Mouse (Mus musculus): ENCODE results near the gene Mrtfb. TPM values are rescaled to one million over a fixed set of nuclear protein-coding genes. Genes with fewer than 3 reads are reported as not detected.

Mrtfb gene
- polyA plus RNA-seq, 1 experiment from 2014 or later, result 21.8 TPM

DNA sequence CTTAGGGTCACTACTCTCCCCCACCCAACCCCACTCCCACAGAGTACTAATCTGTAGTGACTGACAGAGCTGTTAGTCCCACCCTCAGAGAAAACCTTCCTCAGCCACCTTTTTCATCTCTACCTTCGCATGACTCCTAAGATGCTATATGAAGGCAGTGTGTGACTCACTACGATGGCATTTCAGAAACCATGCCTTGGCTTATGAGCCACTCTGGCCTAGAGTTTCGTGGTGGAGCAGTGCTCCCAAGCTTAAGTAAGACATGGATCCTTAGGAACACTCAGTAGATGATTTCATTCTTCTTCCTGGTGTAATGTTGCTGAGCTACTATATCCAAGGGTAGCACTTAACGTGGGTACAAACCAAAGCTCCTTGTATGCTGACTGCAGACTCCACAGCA, 94.4 kb downstream of the Mrtfb start:
- 0 out of 2 replicates have a peak, but pooled peaks cover 2% of the 10 kb centered on the region for H3K4me1 ChIP-seq (ENCODE audit: insufficient read depth, low read depth, low read length)
- no peak overlapping the region for H3K27ac ChIP-seq (ENCODE audit: low read length)
- no peaks in the 10 kb centered on the region for H3K9me3 ChIP-seq (ENCODE audit: low read length)
- H3K4me2 ChIP-seq (replicated peaks; ENCODE audit: low read depth, low read length), result no peak overlapping the region
- DNase-seq (ENCODE audit: low spot score) (peak; percentile 49), ATAC-seq (peak; percentile 59)
- H3K4me3 ChIP-seq (ENCODE audit: low read depth, low read length), result no peak overlapping the region
- 65% methylated on average over 4 of the region's 4 CpGs for WGBS
- TF ChIP-seq EP300 (IDR thresholded peaks at IDR 0.05), result no peak
- no peak for TF ChIP-seq CTCF (IDR thresholded peaks at IDR 0.05)
- H3K27me3 ChIP-seq (replicated peaks; ENCODE audit: insufficient read depth, low read length), result no peaks in the 10 kb centered on the region
- no peak overlapping the region for H3K9ac ChIP-seq (replicated peaks; ENCODE audit: low read depth)
- H3K36me3 ChIP-seq (ENCODE audit: insufficient read depth, low read length), result no peaks in the 10 kb centered on the region

DNA sequence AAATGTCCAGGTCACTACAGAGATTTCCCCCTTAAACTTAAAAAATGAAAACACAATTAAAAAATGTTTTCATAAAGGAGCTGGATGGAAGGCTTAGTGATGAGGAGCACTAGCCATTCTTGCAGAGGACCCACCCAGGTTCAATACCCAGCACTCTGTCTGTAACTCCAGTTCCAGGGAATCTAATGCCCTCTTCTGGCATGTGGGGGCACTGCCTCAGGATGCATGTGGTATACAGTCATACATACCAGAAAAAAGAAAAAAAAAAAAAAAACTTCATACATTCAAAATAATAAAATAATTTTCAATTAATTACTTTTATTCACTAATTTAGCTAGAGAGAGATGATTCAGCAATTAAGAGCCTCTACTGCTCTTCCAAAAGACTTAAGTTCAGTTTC, 95.0 kb downstream of the Mrtfb start:
- Histone ChIP-seq H3K36me3 (ENCODE audit: insufficient read depth, low read length) (no peaks in the 10 kb centered on the region), H3K27me3 (replicated peaks; ENCODE audit: insufficient read depth, low read length) (no peaks in the 10 kb centered on the region), H3K9ac (replicated peaks; ENCODE audit: low read depth) (no peak overlapping the region), H3K4me3 (ENCODE audit: low read depth, low read length) (no peak overlapping the region), H3K27ac (ENCODE audit: low read length) (no peak overlapping the region), H3K4me1 (ENCODE audit: insufficient read depth, low read depth, low read length) (0 out of 2 replicates have a peak, but pooled peaks cover 2% of the 10 kb centered on the region), H3K9me3 (ENCODE audit: low read length) (no peaks in the 10 kb centered on the region), H3K4me2 (replicated peaks; ENCODE audit: low read depth, low read length) (no peak overlapping the region)
- TF ChIP-seq EP300 (IDR thresholded peaks at IDR 0.05), result no peak
- peak; percentile 57 for TF ChIP-seq CTCF (IDR thresholded peaks at IDR 0.05)
- DNase-seq (ENCODE audit: low spot score) (no peak), ATAC-seq (no peak)

DNA sequence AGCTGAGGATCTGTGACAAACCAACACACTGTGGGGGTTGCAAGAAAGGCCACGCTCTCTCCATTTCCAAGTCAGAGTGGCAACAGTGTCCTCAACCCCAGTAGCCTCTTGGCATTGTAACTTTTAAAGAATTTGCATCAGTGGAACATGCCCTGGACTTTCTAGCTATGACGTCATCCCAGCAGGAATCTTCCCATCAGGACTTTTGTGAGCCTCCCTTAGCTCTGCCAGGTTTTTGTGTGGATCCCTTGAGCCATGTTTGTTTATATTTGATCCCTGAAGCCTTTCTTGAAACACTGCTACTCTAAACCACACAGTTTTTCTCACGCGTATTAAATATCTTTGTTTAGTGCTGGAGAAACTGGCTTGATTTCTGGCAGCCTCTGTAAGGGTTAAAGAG, 97.6 kb downstream of the Mrtfb start:
- Histone ChIP-seq H3K4me1 (ENCODE audit: insufficient read depth, low read depth, low read length) (peaks cover 7% of the 10 kb centered on the region; the same call in 1 of the 2 replicates), H3K9me3 (ENCODE audit: low read length) (no peaks in the 10 kb centered on the region), H3K4me2 (replicated peaks; ENCODE audit: low read depth, low read length) (no peak overlapping the region), H3K27ac (ENCODE audit: low read length) (no peak overlapping the region), H3K27me3 (replicated peaks; ENCODE audit: insufficient read depth, low read length) (no peaks in the 10 kb centered on the region), H3K9ac (replicated peaks; ENCODE audit: low read depth) (no peak overlapping the region), H3K4me3 (ENCODE audit: low read depth, low read length) (no peak overlapping the region), H3K36me3 (ENCODE audit: insufficient read depth, low read length) (no peaks in the 10 kb centered on the region)
- no peak for TF ChIP-seq CTCF (IDR thresholded peaks at IDR 0.05)
- TF ChIP-seq EP300 (IDR thresholded peaks at IDR 0.05), result no peak
- ATAC-seq (no peak), DNase-seq (ENCODE audit: low spot score) (peak; percentile 30)
- WGBS, result 39% methylated on average over 4 of the region's 4 CpGs

DNA sequence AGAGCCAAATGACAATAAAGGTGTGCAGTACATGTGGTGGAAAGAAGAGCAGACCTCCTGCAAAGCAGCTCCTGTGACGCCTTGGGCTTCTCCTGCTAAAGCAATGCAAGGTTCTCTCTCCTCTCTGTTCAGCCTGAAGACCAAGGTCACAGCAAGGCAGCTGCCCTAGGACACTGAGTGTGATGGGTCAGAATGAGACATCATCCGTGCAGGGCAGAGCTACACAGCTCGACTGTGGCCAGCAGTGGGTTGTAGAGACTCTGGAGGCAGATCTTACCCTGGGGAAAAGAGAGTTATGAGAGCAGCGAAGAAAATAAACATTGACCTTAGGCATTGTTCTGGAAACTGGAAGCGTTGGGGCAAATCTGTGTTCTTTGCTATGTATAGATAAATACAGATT, 98.2 kb downstream of the Mrtfb start:
- DNase-seq (ENCODE audit: low spot score), result no peak

DNA sequence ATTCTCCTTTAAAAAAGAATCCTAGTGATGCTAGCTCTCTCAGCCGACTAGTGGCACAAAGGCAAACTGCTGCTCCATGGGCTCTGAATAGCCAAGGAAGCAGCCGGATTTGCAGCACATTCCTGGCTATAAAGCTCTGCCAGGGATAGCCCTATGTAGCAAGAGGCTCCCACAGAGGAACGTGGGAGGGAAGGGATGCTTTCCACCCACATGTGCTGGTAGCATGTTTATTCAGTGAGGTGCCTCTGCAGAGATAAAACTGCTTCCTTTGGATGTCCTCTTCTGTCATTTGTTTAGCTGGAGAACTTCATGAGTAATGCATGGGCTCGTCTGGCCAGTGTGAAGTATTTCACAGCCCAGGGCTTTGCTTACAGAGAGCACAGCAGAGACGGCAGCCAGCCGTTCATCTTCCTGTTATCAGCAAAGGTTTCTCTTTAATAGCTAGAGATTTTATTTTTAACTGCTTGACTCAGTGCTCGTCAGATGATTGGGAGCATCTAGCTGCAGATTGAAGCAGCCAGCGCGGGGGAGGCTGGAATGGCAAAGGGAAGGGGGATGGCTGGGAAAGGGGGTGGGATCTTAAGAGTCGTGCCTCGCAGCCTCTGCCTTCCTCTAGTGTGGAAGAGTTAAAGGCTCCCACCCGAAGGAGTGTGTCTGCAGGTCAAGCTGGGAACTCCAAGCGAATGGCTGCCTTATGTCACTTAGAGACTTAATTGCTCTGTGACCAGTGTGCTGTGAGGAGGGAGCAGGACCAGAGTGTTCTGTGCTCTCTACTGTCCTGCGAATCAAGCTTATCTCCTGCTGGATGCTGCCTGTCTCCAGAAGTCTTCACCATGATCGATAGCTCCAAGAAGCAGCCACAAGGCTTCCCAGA, 101.8 kb downstream of the Mrtfb start:
- peak; percentile 88 for ATAC-seq
- 16% methylated on average over 15 of the region's 15 CpGs for WGBS
- Histone ChIP-seq H3K36me3 (ENCODE audit: insufficient read depth, low read length) (no peaks in the 10 kb centered on the region), H3K9ac (replicated peaks; ENCODE audit: low read depth) (0 out of 2 replicates have a peak overlapping the region, but pooled peaks have one; percentile 5), H3K4me1 (ENCODE audit: insufficient read depth, low read depth, low read length) (peaks cover 8% of the 10 kb centered on the region; the same call in 1 of the 2 replicates), H3K27ac (ENCODE audit: low read length) (peak overlapping the region; percentile 62), H3K27me3 (replicated peaks; ENCODE audit: insufficient read depth, low read length) (no peaks in the 10 kb centered on the region), H3K4me2 (replicated peaks; ENCODE audit: low read depth, low read length) (peak overlapping the region; percentile 37), H3K4me3 (ENCODE audit: low read depth, low read length) (peak overlapping the region; percentile 2; the same call in 1 of the 2 replicates), H3K9me3 (ENCODE audit: low read length) (no peaks in the 10 kb centered on the region)
- peak; percentile 80 for TF ChIP-seq CTCF (IDR thresholded peaks at IDR 0.05)
- TF ChIP-seq EP300 (IDR thresholded peaks at IDR 0.05), result peak; percentile 89
- peak; percentile 84 for DNase-seq (ENCODE audit: low spot score)

More for the DNA sequence above, 98.2 kb downstream of the Mrtfb start:
- Histone ChIP-seq H3K4me3 (ENCODE audit: low read depth, low read length) (no peak overlapping the region), H3K27me3 (replicated peaks; ENCODE audit: insufficient read depth, low read length) (no peaks in the 10 kb centered on the region), H3K4me1 (ENCODE audit: insufficient read depth, low read depth, low read length) (peaks cover 8% of the 10 kb centered on the region; the same call in 1 of the 2 replicates), H3K9ac (replicated peaks; ENCODE audit: low read depth) (no peak overlapping the region), H3K27ac (ENCODE audit: low read length) (no peak overlapping the region), H3K36me3 (ENCODE audit: insufficient read depth, low read length) (no peaks in the 10 kb centered on the region), H3K9me3 (ENCODE audit: low read length) (no peaks in the 10 kb centered on the region), H3K4me2 (replicated peaks; ENCODE audit: low read depth, low read length) (no peak overlapping the region)
- TF ChIP-seq CTCF (IDR thresholded peaks at IDR 0.05), result no peak
- no peak for TF ChIP-seq EP300 (IDR thresholded peaks at IDR 0.05)
- no peak for ATAC-seq
- 47% methylated on average over 5 of the region's 5 CpGs for WGBS

DNA sequence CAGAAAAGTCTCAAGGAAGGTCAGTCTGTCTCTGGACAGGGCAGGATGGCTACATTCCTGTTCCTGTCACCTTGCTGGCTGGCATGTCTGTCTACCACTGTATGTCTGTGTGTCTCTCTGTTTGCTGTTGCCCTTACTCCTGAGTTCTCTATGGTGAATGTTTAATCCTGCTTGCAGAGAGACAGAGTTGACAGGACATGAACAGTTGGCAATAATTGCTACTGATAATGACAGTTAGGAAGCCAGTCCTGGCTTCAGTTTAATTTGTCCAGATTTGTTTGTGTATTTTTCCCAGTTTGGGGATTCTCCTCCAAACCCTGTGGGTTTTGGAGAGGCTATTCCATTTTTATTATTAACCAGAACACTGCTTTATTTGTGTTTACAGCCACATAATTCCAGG, 102.5 kb downstream of the Mrtfb start:
- Histone ChIP-seq H3K4me1 (ENCODE audit: insufficient read depth, low read depth, low read length) (peaks cover 8% of the 10 kb centered on the region; the same call in 1 of the 2 replicates), H3K9me3 (ENCODE audit: low read length) (no peaks in the 10 kb centered on the region), H3K4me2 (replicated peaks; ENCODE audit: low read depth, low read length) (peak overlapping the region; percentile 37), H3K9ac (replicated peaks; ENCODE audit: low read depth) (0 out of 2 replicates have a peak overlapping the region, but pooled peaks have one; percentile 5), H3K4me3 (ENCODE audit: low read depth, low read length) (peak overlapping the region; percentile 2; the same call in 1 of the 2 replicates), H3K27me3 (replicated peaks; ENCODE audit: insufficient read depth, low read length) (no peaks in the 10 kb centered on the region), H3K36me3 (ENCODE audit: insufficient read depth, low read length) (no peaks in the 10 kb centered on the region), H3K27ac (ENCODE audit: low read length) (peak overlapping the region; percentile 62)
- no peak for ATAC-seq
- DNase-seq (ENCODE audit: low spot score), result no peak
- no peak for TF ChIP-seq CTCF (IDR thresholded peaks at IDR 0.05)
- no peak for TF ChIP-seq EP300 (IDR thresholded peaks at IDR 0.05)

Measured in lung, postnatal 0 days (tissue).